Mouse (Mus musculus) forelimb bud, embryonic 11.5 days (tissue): ENCODE results near the gene Ushbp1.

Source experiments
- DNase-seq: peaks from one replicate; pipeline ENCODE4 v3.0.0-alpha.2; 2012; ENCODE audit warnings: low read depth, low spot score

Gene Ushbp1

DNA sequence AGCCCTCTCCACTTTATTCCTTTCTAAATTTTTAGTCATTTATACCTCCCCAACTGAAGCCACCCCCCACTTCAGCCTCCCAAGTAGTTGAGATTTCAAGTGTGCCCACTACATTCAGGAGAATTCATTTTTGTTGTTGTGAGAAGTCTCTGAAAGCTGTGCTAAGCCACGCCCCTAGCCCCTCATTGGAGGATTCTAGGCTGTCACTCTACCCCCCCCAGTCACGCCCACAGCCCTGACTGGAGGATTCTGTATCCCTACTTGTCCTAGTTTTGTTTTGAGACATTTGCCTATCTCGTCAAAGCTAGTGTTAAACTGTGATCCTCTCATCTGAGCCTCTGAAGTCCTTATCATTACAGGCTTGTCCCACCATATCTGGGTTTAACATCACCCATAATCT is 2.7 kb downstream of the Ushbp1 start:
- DNase-seq, result no peak

DNA sequence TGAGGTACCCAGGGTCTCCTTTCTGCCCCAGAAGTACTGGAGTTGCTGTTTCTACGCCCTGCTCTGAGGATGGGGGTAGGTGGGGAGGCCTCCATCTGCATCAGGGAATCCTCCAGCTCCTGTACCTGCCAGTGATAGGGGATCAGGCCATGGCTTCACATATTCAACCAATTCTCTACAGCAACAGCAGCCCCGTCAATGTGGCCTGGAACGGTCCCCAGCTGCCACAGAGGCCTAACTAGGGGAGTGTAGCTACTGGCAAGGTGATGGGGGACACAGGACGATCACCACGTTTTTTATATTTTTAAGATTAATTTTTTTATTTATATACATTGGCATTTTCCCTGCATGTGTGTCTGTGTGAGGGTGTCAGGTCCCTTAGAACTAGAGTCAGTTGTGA is 3.2 kb downstream of the Ushbp1 start:
- no peak for DNase-seq

- no peak for DNase-seq
Observed at GRCm38 (mm10) chr8:71391696-71392095, 3.9 kb downstream of the Ushbp1 start.

DNA sequence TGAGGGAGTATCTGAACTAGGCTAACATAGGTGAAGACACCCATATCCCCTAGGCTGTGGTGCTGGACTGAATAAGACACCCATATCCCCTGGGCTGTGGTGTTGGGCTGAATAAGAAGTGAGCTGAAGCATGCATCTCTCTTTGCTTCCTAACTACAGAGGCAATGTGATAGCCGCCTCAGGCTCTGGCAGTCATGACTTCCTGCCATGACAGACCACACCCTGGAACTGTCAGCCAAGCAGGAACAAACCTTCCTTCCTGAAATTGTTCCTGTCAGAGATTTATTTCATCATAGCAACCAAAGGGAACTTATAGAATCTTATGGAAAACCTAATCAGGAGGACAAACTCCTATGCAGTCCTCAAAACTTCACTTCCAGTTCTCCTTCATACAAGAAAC is 7.3 kb downstream of the Ushbp1 start:
- no peak for DNase-seq

- no peak for DNase-seq
Observed at GRCm38 (mm10) chr8:71385212-71385835, 10.3 kb downstream of the Ushbp1 start.

GRCm38 (mm10) chr8:71383860-71384259 is 11.7 kb downstream of the Ushbp1 start:
- no peak for DNase-seq

DNA sequence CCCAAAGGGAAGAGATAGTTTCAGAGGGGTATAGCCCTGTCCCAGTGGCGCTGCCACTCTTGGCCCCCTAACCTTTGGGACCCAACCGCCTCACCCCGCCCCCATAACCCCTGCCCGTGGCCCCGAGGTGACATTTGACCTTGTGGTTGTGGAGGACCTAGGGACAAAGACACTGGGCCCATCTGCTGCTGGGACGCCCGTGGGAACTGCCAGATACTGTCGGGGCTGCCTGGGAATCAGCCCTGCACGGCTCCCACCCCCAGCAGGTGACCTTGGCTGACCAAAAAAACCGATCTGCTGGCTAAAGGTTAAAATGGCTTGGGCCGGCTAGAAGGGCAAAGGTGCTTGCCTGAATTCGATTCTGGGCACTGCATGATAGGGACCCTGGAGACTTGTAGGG is 12.2 kb downstream of the Ushbp1 start:
- no peak for DNase-seq

- DNase-seq, result peak; percentile 80
Observed at GRCm38 (mm10) chr8:71381971-71382961, 13.3 kb downstream of the Ushbp1 start.

GRCm38 (mm10) chr8:71381421-71381970 is 14.1 kb downstream of the Ushbp1 start, which contains the start of gene Nr2f6:
TSS of gene Nr2f6 (minus strand) at chr8:71381960.
- peak; percentile 66 for DNase-seq

DNA sequence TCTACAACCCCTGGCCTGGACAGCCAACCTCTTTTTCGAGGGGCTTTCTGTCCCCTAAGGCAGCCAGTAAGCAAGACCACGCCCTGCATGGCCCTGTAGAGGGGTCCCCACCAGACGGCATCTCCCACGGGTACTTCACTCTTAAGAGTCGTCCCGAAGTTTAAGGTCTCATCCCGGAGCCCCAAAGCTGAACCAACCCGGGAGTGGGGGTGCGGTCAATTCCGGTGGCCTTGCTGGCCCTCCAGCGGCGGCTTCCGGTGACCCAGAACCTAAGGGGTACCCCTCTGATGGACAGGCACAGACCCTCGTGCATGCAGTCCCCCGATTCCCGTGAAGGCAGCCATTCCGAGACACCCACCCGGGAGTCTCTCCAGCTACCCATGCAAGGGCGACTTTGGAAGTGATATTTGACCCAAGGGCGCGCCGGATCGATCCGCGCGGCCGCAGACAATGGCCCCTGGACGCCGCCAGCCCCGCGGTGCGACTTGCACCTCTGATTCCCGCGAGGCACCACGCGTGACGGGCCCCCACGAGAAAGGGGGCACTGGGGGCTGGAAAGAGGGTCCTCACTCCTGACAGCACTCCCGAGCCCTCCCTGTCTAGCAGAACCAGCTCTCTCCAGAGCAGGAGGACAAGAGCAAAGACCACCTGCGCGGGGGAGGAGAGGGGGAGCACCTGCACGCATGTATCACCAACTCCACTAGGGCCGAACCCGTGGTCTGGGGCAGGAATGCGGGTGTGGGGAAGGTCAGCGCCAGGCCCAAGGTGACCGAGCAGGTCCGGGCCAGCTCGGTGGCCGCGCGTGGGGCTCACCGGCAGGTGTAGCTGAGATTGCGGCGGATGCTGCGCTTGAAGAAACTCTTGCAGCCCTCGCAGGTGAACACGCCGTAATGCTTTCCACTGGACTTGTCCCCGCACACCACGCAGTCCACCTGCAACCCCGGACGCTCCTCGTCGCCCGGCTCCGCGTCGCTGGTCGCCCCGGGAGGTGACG is 15.1 kb downstream of the Ushbp1 start:
- DNase-seq, result no peak

- DNase-seq, result no peak
Observed at GRCm38 (mm10) chr8:71379512-71380075, 16.0 kb downstream of the Ushbp1 start.

GRCm38 (mm10) chr8:71379008-71379407 is 16.6 kb downstream of the Ushbp1 start:
- DNase-seq, result no peak

DNA sequence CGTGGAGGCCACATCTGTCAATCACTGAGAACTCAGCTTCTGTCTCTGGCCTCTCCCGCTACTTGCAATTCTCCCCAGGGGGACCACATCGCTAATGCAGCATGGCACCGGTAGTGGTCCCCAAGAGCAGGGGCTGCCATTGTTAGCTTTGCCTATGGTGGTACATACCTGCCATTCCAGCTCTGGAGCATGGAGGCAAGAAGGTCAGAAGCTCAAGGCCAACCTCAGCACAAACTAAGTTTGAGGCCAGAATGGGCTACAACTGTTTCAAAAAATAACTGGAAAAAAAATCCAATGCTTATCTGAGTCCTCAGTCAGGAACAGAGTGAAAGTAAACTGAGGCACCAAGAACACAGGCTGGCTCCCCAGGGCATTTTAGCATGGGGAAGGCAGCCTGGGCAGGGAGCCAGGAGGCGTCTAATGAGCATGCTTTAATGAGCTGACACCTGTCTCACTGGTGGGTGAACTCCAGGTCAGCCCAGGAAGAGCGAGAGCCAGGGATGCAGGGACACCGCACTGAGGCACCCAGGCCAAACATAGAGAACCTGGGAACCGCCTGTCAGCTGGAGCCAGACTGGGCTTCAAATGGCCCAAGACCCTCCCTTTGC is 19.1 kb downstream of the Ushbp1 start:
- no peak for DNase-seq

- DNase-seq, result peak; percentile 43
Observed at GRCm38 (mm10) chr8:71375581-71376422, 19.8 kb downstream of the Ushbp1 start.

DNA sequence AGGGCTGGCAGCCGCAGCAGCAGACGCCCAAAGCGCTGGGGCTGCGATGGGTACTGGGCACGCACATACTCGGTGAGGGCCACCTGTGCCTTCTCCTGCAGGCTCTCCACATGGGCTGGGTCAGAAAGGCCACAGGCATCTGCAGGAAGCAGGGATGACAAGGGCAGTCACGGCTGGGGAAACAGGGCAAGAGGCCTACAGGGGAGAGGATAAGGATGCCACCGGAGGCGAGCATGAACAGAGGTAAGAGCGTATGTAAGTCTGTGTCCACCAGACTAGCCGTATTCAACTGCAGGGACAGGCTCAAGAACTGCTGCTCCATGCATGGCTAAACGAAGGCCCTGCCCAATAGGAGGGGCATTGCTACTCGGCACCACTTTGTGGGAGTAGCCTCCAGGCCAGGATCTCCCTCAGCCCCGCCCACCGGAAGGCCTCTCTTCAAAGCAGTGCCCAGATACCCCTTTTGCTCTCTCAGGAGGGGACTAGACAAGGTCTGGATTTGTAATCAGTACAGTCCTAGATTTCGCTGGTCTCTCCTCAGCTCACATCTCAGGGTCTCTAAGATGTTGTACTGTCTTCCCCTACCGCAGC is 20.9 kb downstream of the Ushbp1 start:
- DNase-seq, result no peak

DNA sequence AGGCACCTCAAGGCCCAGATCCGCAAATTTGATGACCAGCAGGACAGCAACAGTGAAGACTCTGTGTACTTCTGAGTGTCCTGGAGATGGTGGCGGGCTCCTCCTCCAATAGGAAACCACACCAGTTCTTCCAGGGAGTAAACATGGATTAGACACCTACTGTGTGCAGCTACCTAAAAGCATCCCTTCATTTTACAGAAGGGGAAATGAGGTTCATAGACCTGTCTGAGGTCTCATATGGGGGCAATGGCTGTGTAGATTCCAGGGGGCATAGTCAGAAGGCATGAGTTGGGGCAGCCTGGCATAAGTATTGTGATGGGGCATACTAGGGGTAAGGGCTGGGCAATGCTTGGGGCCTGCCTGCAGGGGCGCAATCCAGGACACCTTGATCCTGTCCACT is 22.6 kb downstream of the Ushbp1 start:
- no peak for DNase-seq

DNA sequence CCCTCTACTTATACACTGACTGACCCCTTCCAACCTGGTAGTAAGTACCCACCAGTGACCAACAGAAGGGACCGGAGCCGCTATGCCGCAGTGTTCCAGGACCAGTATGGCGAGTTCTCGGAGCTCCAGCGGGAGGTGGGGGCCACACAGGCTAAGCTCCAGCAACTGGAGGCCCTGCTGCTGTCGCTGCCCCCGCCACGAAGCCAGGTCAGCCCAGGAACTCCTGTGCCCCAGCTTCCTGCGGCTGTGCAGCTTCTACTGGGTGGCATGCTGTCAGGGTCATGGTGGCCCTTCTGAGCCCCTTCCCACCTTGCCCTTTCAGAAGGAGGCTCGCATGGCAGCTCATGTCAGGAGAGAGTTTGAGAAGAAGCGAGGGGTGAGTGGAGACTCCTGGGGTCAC is 23.2 kb downstream of the Ushbp1 start:
- no peak for DNase-seq

- DNase-seq, result peak; percentile 99
Observed at GRCm38 (mm10) chr8:71371236-71371848, 24.3 kb downstream of the Ushbp1 start, which contains the start of gene Ocel1. TSS of gene Ocel1 (plus strand) at chr8:71371298.
